Mouse (Mus musculus) intestine, postnatal 0 days (tissue): ENCODE results near the gene 2900026A02Rik. TPM values are rescaled to one million over a fixed set of nuclear protein-coding genes. Genes with fewer than 3 reads are reported as not detected.

Experiments
- ATAC-seq: fragments of 200-750 bp; cut with Nextera tagmentation; 2 replicates; pipeline ENCODE4 v1.8.0; 2017; ENCODE audit warnings: mild to moderate bottlenecking, moderate TSS enrichment, moderate library complexity
- H3K27ac ChIP-seq: fragments of 300-500 bp; sonication (generic); 2 replicates; pipeline ENCODE4 v1.5.1; 2014; ENCODE audit warnings: mild to moderate bottlenecking, low read depth, low read length, moderate library complexity
- H3K27me3 ChIP-seq: fragments of 300-500 bp; sonication (generic); replicated peaks from 2 replicates; pipeline ENCODE4 v1.6.1; 2014; ENCODE audit warnings: low read length, mixed read lengths; ENCODE audit not compliant: control insufficient read depth, insufficient read depth
- H3K36me3 ChIP-seq: fragments of 300-500 bp; sonication (generic); 2 replicates; pipeline ENCODE4 v1.6.1; 2014; ENCODE audit warnings: mild to moderate bottlenecking, moderate library complexity; ENCODE audit not compliant: control insufficient read depth, insufficient read depth
- H3K4me1 ChIP-seq: fragments of 300-500 bp; sonication (generic); replicated peaks from 2 replicates; pipeline ENCODE4 v1.6.1; 2014; ENCODE audit warnings: antibody characterized with exemption, low read length, mixed read lengths; ENCODE audit not compliant: control insufficient read depth, insufficient read depth
- H3K4me2 ChIP-seq: fragments of 300-500 bp; sonication (generic); replicated peaks from 2 replicates; pipeline ENCODE4 v1.6.1; 2014; ENCODE audit warnings: low read depth, mild to moderate bottlenecking, moderate library complexity
- H3K4me3 ChIP-seq: fragments of 300-500 bp; sonication (generic); 2 replicates; pipeline ENCODE4 v1.5.1; 2014; ENCODE audit warnings: low read depth, low read length
- H3K9ac ChIP-seq: fragments of 300-500 bp; sonication (generic); 2 replicates; pipeline ENCODE4 v1.6.1; 2014; ENCODE audit warnings: mild to moderate bottlenecking, low read depth, low read length
- H3K9me3 ChIP-seq: fragments of 300-500 bp; sonication (generic); 2 replicates; pipeline ENCODE4 v1.6.1; 2016; ENCODE audit warnings: mixed run types; ENCODE audit not compliant: control insufficient read depth
- CTCF ChIP-seq: sonication (generic); IDR thresholded peaks from 2 replicates; pipeline ENCODE4 v1.5.1; 2016; ENCODE audit warnings: low read depth, mild to moderate bottlenecking, control low read depth, antibody characterized with exemption, moderate library complexity
- WGBS: fragments of 180-500 bp; shearing (Covaris S2); extraction: QIAGEN DNeasy Blood & Tissue Kit; methylation state at CpG from one replicate; pipeline ENCODE4 v1.1.7; 2014; 5-methylcytosine and 5-hydroxymethylcytosine counted together
- polyA plus RNA-seq: library from polyadenylated mRNA; unstranded; fragments of >200 nt; fragmentation: Nextera tagmentation; extraction: Ambion mirVana; gene quantifications from 2 replicates; pipeline ENCODE4 v1.2.1, GENCODE M21; 2015

Gene 2900026A02Rik
- polyA plus RNA-seq, 1 experiment from 2014 or later: 8.0 TPM

DNA sequence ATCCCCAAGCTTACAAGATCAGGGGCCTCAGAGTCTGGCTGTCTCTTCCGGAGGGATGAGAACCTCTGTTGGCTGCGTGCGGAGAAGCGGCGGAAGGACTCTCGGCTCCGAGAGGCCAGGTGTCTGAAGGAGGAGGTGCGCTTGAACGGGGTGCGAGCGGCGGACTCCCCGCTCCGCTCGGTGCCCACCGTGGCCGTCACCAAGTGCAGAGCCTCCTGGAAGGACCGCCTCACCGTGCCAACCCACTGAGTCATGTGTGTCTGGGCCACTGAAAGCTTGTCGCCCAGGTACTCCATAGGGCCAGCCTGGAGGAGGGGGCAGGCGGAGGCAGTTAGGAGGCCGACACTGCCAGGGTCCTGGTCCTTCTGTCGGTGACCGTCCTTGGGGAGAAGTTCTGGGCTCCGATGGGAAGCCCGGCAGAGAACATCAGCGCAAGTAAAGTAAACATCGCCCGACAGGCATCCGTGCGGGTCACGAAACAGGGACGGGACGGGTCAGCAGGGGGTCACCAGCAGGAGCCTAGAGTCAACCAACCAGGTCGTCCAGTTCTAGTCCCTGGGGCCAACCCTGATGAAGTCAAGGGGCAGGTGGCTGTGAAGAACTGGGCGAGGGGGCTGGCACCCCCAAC lies 83.2 kb downstream of the 2900026A02Rik start:
- 5% methylated on average over 36 of the region's 36 CpGs for WGBS

DNA sequence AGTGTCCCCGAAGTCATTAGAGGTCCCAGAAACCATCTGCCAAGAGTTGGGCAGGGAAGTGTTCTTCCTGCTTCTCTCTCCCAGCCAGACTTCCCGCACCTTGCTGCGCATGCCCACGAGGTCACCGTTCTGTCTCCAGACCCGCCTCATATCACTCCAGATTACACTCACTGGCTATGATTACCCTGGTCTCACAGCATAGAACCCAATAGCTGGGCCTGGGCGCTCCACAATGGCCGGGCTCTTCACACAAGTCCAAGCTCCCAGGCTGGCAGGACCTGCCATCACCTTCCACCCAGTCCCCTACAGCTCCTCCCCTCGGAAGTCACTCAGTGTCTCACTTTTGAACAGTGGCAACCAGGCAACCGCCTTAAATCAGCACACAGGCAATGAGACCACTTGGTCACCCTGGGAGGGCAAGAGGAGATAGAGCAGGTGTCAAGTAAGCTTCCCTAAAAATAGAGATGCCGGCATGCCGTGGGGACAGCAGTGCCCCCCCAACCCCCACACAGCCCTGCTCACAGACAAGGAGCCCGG lies 84.0 kb downstream of the 2900026A02Rik start:
- Histone ChIP-seq H3K36me3 (no peaks in the 10 kb centered on the region), H3K4me2 (peak overlapping the region; percentile 86), H3K4me3 (peak overlapping the region; percentile 41), H3K9ac (peak overlapping the region; percentile 57; the same call in 1 of the 2 replicates), H3K27ac (peak overlapping the region; percentile 68), H3K9me3 (no peaks in the 10 kb centered on the region), H3K4me1 (peaks cover 12% of the 10 kb centered on the region), H3K27me3 (no peaks in the 10 kb centered on the region)
- TF ChIP-seq CTCF: no peak
- WGBS: 33% methylated on average over 13 of the region's 13 CpGs
- peak; percentile 3; the same call in 1 of the 2 replicates for ATAC-seq

More for the DNA sequence above, 83.2 kb downstream of the 2900026A02Rik start:
- Histone ChIP-seq H3K9me3 (no peaks in the 10 kb centered on the region), H3K4me1 (peaks cover 12% of the 10 kb centered on the region), H3K27ac (peak overlapping the region; percentile 68), H3K4me2 (peak overlapping the region; percentile 86), H3K27me3 (no peaks in the 10 kb centered on the region), H3K9ac (peak overlapping the region; percentile 57), H3K36me3 (no peaks in the 10 kb centered on the region), H3K4me3 (peak overlapping the region; percentile 41)
- ATAC-seq: no peak
- TF ChIP-seq CTCF: no peak

- Histone ChIP-seq H3K4me3 (no peak overlapping the region; the same call in 1 of the 2 replicates), H3K4me2 (peak overlapping the region; percentile 86), H3K27ac (peak overlapping the region; percentile 68; the same call in 1 of the 2 replicates), H3K4me1 (peaks cover 12% of the 10 kb centered on the region), H3K36me3 (no peaks in the 10 kb centered on the region), H3K27me3 (no peaks in the 10 kb centered on the region), H3K9ac (no peak overlapping the region), H3K9me3 (no peaks in the 10 kb centered on the region)
- WGBS: 18% methylated on average over 10 of the region's 10 CpGs
- no peak for TF ChIP-seq CTCF
- ATAC-seq: peak; percentile 26
These were observed 85.5 kb downstream of the 2900026A02Rik start for GRCm38 (mm10) chr5:113135513-113135912.

- Histone ChIP-seq H3K27ac (peak overlapping the region; percentile 29; the same call in 1 of the 2 replicates), H3K4me2 (no peak overlapping the region; the same call in 1 of the 2 replicates), H3K4me3 (no peak overlapping the region), H3K36me3 (no peaks in the 10 kb centered on the region; the same call in 1 of the 2 replicates), H3K9ac (no peak overlapping the region), H3K4me1 (peaks cover 12% of the 10 kb centered on the region), H3K9me3 (no peaks in the 10 kb centered on the region), H3K27me3 (no peaks in the 10 kb centered on the region)
- 81% methylated on average over 19 of the region's 19 CpGs for WGBS
- TF ChIP-seq CTCF: no peak
- ATAC-seq: no peak
These were observed 87.0 kb downstream of the 2900026A02Rik start for GRCm38 (mm10) chr5:113133722-113134710.

- no peaks in the 10 kb centered on the region; the same call in 1 of the 2 replicates for H3K36me3 ChIP-seq
- no peaks in the 10 kb centered on the region for H3K9me3 ChIP-seq
- WGBS: 24% methylated on average over 9 of the region's 9 CpGs
- no peak for TF ChIP-seq CTCF
- H3K9ac ChIP-seq: no peak overlapping the region
- H3K4me1 ChIP-seq: peaks cover 11% of the 10 kb centered on the region; the same call in 1 of the 2 replicates
- H3K27me3 ChIP-seq: no peaks in the 10 kb centered on the region
- H3K4me3 ChIP-seq: no peak overlapping the region
- H3K27ac ChIP-seq: peak overlapping the region; percentile 88
- no peak overlapping the region for H3K4me2 ChIP-seq
- peak; percentile 85 for ATAC-seq
These were observed 88.0 kb downstream of the 2900026A02Rik start for GRCm38 (mm10) chr5:113133080-113133491.
